Mouse (Mus musculus): ENCODE measurements around the gene Gm10401.

Gm10401 gene

GRCm38 (mm10) chr5:115068671-115069421 is 29.2 kb downstream of the Gm10401 start:
- no peak for DNase-seq

GRCm38 (mm10) chr5:115066245-115066644 is 31.9 kb downstream of the Gm10401 start:
- DNase-seq = no peak

GRCm38 (mm10) chr5:115063391-115063790 is 34.7 kb downstream of the Gm10401 start:
- no peak for DNase-seq

- DNase-seq = no peak
These were observed 35.5 kb downstream of the Gm10401 start for GRCm38 (mm10) chr5:115062566-115062965.

DNA sequence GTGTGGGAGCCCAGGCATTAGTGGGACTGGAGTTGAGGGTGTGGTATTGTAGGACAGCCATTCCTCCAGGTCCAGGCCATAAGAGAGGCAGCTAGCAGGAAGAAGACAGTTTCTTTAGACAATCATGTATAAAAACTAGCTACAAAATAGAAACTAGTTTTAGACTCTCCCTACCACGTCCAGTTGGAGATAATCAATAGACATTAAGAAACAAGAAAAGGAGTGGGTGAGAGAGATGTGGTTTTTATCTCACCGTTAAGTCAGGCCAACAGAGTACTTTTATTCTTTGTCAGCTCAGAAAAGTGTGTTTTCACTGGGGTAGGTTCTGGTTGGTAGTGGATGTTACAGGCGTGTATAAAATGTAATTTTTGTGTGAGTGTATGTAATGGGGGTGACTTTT is 37.1 kb downstream of the Gm10401 start:
- DNase-seq = no peak

DNA sequence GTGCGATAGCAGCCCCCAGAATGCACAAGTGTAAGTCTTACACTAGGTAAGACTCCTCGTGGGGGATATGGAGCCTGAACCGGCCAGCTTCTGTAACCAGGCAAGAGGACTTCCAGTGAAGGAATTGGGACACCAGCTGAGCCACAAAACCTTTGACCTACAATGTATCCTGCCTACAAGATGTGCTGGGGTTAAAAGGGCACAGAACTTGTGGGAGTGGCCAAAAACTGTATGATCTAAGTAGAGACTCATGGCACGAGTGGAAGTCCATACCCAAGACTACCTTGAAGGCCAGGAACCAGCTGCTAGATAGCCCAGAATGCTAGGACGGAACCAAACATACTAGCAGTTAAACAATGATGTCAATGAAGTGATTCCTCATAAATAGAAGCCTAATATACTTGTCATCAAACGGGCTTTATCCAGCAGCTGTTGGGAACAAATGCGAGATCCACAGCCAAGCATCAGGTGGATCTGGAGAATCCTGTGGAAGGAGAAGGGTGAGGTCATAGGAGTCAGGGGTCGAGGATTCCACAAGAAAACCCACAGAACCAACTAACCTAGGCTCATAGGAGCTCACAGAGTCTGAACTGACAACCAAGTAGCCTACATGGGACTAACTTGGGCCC is 37.9 kb downstream of the Gm10401 start:
- no peak for DNase-seq

DNA sequence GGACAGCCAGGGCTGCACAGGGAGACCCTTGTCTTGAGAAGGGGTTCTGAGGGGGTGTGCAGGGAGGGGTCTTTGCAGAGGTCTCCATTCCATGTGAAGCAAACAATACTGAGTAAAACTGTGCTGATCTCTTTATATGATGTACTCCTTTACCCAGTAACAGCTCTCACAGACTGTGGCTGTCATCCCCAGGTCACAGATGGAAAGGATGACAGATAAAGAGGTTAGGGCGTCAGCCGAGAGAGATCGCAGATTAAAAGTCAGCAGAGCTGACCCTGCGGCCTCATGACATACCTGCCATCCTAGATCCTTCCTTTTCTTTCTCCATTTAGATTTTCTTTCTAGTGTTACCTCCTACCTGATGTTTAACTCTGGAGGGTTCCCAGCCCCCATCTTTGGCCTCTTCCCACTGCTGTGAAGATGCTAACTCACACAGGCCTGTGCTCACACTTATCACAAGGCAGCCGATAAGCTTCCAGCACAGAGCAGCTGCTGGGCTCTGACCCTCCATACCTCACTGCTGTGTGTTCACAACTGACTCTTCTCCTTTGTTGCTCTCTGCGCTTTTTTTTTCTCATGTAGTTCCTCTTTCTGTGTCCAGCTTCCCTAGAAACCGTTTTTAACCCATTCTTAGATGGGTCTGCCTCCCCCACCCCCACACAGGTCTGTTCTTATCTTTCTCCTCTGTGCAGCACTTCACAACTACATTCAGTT is 39.4 kb downstream of the Gm10401 start:
- no peak for DNase-seq

- no peak for DNase-seq
These were observed 40.9 kb downstream of the Gm10401 start for GRCm38 (mm10) chr5:115057153-115057552.

DNA sequence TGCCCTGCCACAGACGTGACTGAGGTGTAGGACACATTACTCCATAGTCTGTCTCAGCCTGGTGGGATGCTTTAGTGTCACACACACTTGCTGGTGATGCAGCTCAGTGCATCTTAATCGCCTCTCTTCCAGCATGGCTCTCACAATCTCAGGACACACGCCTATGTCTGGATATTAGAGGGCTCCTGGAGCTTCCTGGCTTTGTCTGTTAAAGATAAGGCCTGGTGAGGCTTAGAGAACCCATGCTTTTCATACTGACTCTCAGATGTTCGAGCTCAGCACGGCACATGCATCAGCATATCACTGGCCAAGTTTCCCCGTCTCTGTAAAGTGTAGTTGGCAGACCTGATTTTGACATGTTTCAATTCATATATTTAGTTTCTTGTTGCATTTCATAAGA is 42.7 kb downstream of the Gm10401 start:
- no peak for DNase-seq

DNA sequence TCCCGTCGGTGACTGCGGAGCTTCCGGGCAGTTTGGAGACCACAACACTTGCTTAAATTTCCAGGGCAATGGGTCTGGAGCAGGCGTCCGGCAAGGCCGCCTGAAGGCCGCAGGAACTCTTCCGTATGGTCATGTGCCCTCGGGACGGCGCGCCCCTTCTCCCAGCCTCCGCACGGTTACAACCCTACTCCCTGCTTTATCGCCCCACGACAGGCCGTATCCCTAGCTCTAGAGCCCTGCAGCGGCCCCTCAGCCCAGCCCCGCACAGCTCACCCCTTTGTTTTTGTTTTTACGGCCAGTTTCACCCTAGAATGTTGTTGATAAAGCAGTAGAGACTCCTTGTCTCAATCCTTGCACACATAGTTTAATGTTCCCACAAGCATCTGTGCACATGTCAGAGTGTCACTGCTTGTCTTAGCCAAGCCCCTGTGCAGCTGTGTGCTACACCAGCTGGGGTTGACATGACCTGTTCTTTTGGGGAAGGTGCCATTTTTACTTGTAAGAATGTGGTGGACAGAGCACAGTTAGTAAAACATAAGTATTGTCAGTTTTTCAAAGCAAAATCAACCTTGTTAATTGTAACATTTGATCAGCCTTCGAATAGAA is 44.2 kb downstream of the Gm10401 start:
- DNase-seq = no peak

GRCm38 (mm10) chr5:115052546-115052945 is 45.5 kb downstream of the Gm10401 start:
- no peak for DNase-seq

- DNase-seq = no peak
These were observed 47.3 kb downstream of the Gm10401 start for GRCm38 (mm10) chr5:115050776-115051175.

GRCm38 (mm10) chr5:115049692-115050091 is 48.4 kb downstream of the Gm10401 start:
- DNase-seq = no peak
